Mouse (Mus musculus) CD8-positive naive resting alpha-beta T cell, adult 57 days (primary cell): ENCODE results near the gene Gm29866. TPM values are rescaled to one million over a fixed set of nuclear protein-coding genes. Genes with fewer than 3 reads are reported as not detected.

Experiments used
- total RNA-seq: library from RNA; stranded (reverse); gene quantifications from one replicate; pipeline ENCODE4 v1.2.4, GENCODE M21; 2023

Gene Gm29866
- total RNA-seq = not detected

GRCm38 (mm10) chrY:20993557-20993956, at the start of gene Gm29866:
Gm29866 (minus strand) TSS chrY:20993657.

Other genes with a start within 250 kb of the Gm29866 start
- not detected for gene Gm20909, start 170.9 kb upstream of the Gm29866 start, total RNA-seq
- gene Gm20865, start 247.9 kb upstream of the Gm29866 start, total RNA-seq = not detected